Mouse (Mus musculus): Measurements from ENCODE around the gene Uhrf2. TPM values are rescaled to one million over a fixed set of nuclear protein-coding genes. Genes with fewer than 3 reads are reported as not detected.
"Not testable (repeated sequence)": the region's sequence is repeated elsewhere in the genome, so short reads cannot be mapped to it uniquely, and the experiment has no call there.

Gene Uhrf2
- polyA plus RNA-seq, 1 experiment from 2014 or later = 64.4 TPM

GRCm38 (mm10) chr19:30010520-30011296 is 19.6 kb upstream of the Uhrf2 start:
- ATAC-seq (ENCODE audit: low read depth) (no peak), DNase-seq (ENCODE audit: low spot score) (no peak)
- Histone ChIP-seq H3K4me2 (ENCODE audit: low read depth, low read length) (peak overlapping the region; percentile 12; the same call in 1 of the 2 replicates), H3K9me3 (ENCODE audit: control insufficient read depth, low read length) (no peaks in the 10 kb centered on the region), H3K27me3 (replicated peaks; ENCODE audit: control insufficient read depth, insufficient read depth, low read length) (no peaks in the 10 kb centered on the region), H3K27ac (replicated peaks; ENCODE audit: low read depth, low read length) (no peak overlapping the region), H3K9ac (ENCODE audit: low read depth, low read length) (no peak overlapping the region), H3K36me3 (ENCODE audit: control insufficient read depth, insufficient read depth, low read length) (no peaks in the 10 kb centered on the region), H3K4me3 (ENCODE audit: low read depth, low read length) (no peak overlapping the region), H3K4me1 (ENCODE audit: control insufficient read depth, insufficient read depth, low read length) (no peaks in the 10 kb centered on the region)
- 70% methylated on average over 13 of the region's 13 CpGs for WGBS

- H3K9ac ChIP-seq (ENCODE audit: low read depth, low read length) = no peak overlapping the region
- WGBS = 83% methylated on average over 3 of the region's 3 CpGs
- no peaks in the 10 kb centered on the region for H3K4me1 ChIP-seq (ENCODE audit: control insufficient read depth, insufficient read depth, low read length)
- ATAC-seq (ENCODE audit: low read depth) = no peak
- H3K4me2 ChIP-seq (ENCODE audit: low read depth, low read length) = no peak overlapping the region
- H3K27me3 ChIP-seq (replicated peaks; ENCODE audit: control insufficient read depth, insufficient read depth, low read length) = no peaks in the 10 kb centered on the region
- H3K4me3 ChIP-seq (ENCODE audit: low read depth, low read length) = no peak overlapping the region
- H3K36me3 ChIP-seq (ENCODE audit: control insufficient read depth, insufficient read depth, low read length) = no peaks in the 10 kb centered on the region
- no peaks in the 10 kb centered on the region for H3K9me3 ChIP-seq (ENCODE audit: control insufficient read depth, low read length)
- no peak for DNase-seq (ENCODE audit: low spot score)
- H3K27ac ChIP-seq (replicated peaks; ENCODE audit: low read depth, low read length) = no peak overlapping the region
Measured at GRCm38 (mm10) chr19:30014331-30014730, 16.0 kb upstream of the Uhrf2 start.

GRCm38 (mm10) chr19:30016156-30016555 is 14.2 kb upstream of the Uhrf2 start:
- Histone ChIP-seq H3K9ac (ENCODE audit: low read depth, low read length) (no peak overlapping the region), H3K9me3 (ENCODE audit: control insufficient read depth, low read length) (no peaks in the 10 kb centered on the region), H3K4me1 (ENCODE audit: control insufficient read depth, insufficient read depth, low read length) (no peaks in the 10 kb centered on the region), H3K27me3 (replicated peaks; ENCODE audit: control insufficient read depth, insufficient read depth, low read length) (no peaks in the 10 kb centered on the region), H3K27ac (replicated peaks; ENCODE audit: low read depth, low read length) (no peak overlapping the region), H3K4me3 (ENCODE audit: low read depth, low read length) (no peak overlapping the region), H3K36me3 (ENCODE audit: control insufficient read depth, insufficient read depth, low read length) (no peaks in the 10 kb centered on the region), H3K4me2 (ENCODE audit: low read depth, low read length) (no peak overlapping the region)
- ATAC-seq (ENCODE audit: low read depth) (no peak), DNase-seq (ENCODE audit: low spot score) (no peak)
- WGBS = 70% methylated on average over 6 of the region's 6 CpGs

GRCm38 (mm10) chr19:30023419-30023818 is 6.9 kb upstream of the Uhrf2 start:
- not testable (repeated sequence) for H3K27me3 ChIP-seq (replicated peaks; ENCODE audit: control insufficient read depth, insufficient read depth, low read length); ATAC-seq (ENCODE audit: low read depth); H3K27ac ChIP-seq (replicated peaks; ENCODE audit: low read depth, low read length); H3K9me3 ChIP-seq (ENCODE audit: control insufficient read depth, low read length); H3K36me3 ChIP-seq (ENCODE audit: control insufficient read depth, insufficient read depth, low read length); H3K4me3 ChIP-seq (ENCODE audit: low read depth, low read length); DNase-seq (ENCODE audit: low spot score); H3K9ac ChIP-seq (ENCODE audit: low read depth, low read length); H3K4me1 ChIP-seq (ENCODE audit: control insufficient read depth, insufficient read depth, low read length); H3K4me2 ChIP-seq (ENCODE audit: low read depth, low read length)
- 94% methylated on average over 10 of the region's 10 CpGs for WGBS

- DNase-seq (ENCODE audit: low spot score) (no peak), ATAC-seq (ENCODE audit: low read depth) (no peak)
- no peaks in the 10 kb centered on the region for H3K27me3 ChIP-seq (replicated peaks; ENCODE audit: control insufficient read depth, insufficient read depth, low read length)
- no peaks in the 10 kb centered on the region for H3K9me3 ChIP-seq (ENCODE audit: control insufficient read depth, low read length)
- H3K4me3 ChIP-seq (ENCODE audit: low read depth, low read length) = peak overlapping the region; percentile 99
- peaks cover 24% of the 10 kb centered on the region for H3K4me1 ChIP-seq (ENCODE audit: control insufficient read depth, insufficient read depth, low read length)
- WGBS = 52% methylated on average over 11 of the region's 11 CpGs
- H3K4me2 ChIP-seq (ENCODE audit: low read depth, low read length) = peak overlapping the region; percentile 78
- H3K27ac ChIP-seq (replicated peaks; ENCODE audit: low read depth, low read length) = no peak overlapping the region
- H3K9ac ChIP-seq (ENCODE audit: low read depth, low read length) = peak overlapping the region; percentile 100; the same call in 1 of the 2 replicates
- H3K36me3 ChIP-seq (ENCODE audit: control insufficient read depth, insufficient read depth, low read length) = 0 out of 2 replicates have a peak, but pooled peaks cover 5% of the 10 kb centered on the region
Measured at GRCm38 (mm10) chr19:30029002-30029710, 1.2 kb upstream of the Uhrf2 start.

- ATAC-seq (ENCODE audit: low read depth) = peak; percentile 16
- Histone ChIP-seq H3K27ac (replicated peaks; ENCODE audit: low read depth, low read length) (peak overlapping the region; percentile 97), H3K4me2 (ENCODE audit: low read depth, low read length) (peak overlapping the region; percentile 78), H3K36me3 (ENCODE audit: control insufficient read depth, insufficient read depth, low read length) (0 out of 2 replicates have a peak, but pooled peaks cover 5% of the 10 kb centered on the region), H3K4me1 (ENCODE audit: control insufficient read depth, insufficient read depth, low read length) (peaks cover 31% of the 10 kb centered on the region), H3K9me3 (ENCODE audit: control insufficient read depth, low read length) (no peaks in the 10 kb centered on the region), H3K27me3 (replicated peaks; ENCODE audit: control insufficient read depth, insufficient read depth, low read length) (no peaks in the 10 kb centered on the region), H3K9ac (ENCODE audit: low read depth, low read length) (peak overlapping the region; percentile 100), H3K4me3 (ENCODE audit: low read depth, low read length) (peak overlapping the region; percentile 99)
- WGBS = 0% methylated on average over 27 of the region's 92 CpGs
- DNase-seq (ENCODE audit: low spot score) = peak; percentile 38
Measured at GRCm38 (mm10) chr19:30030636-30031467, 539 bp downstream of the Uhrf2 start.

GRCm38 (mm10) chr19:30031468-30031931 is 1.2 kb downstream of the Uhrf2 start:
- H3K4me3 ChIP-seq (ENCODE audit: low read depth, low read length) = peak overlapping the region; percentile 99
- H3K27me3 ChIP-seq (replicated peaks; ENCODE audit: control insufficient read depth, insufficient read depth, low read length) = no peaks in the 10 kb centered on the region
- no peaks in the 10 kb centered on the region for H3K9me3 ChIP-seq (ENCODE audit: control insufficient read depth, low read length)
- 0 out of 2 replicates have a peak, but pooled peaks cover 5% of the 10 kb centered on the region for H3K36me3 ChIP-seq (ENCODE audit: control insufficient read depth, insufficient read depth, low read length)
- H3K9ac ChIP-seq (ENCODE audit: low read depth, low read length) = peak overlapping the region; percentile 100
- ATAC-seq (ENCODE audit: low read depth) (no peak), DNase-seq (ENCODE audit: low spot score) (peak; percentile 85)
- H3K4me2 ChIP-seq (ENCODE audit: low read depth, low read length) = peak overlapping the region; percentile 78
- WGBS = 2% methylated on average over 7 of the region's 7 CpGs
- H3K27ac ChIP-seq (replicated peaks; ENCODE audit: low read depth, low read length) = peak overlapping the region; percentile 97
- peaks cover 33% of the 10 kb centered on the region for H3K4me1 ChIP-seq (ENCODE audit: control insufficient read depth, insufficient read depth, low read length)

- H3K9me3 ChIP-seq (ENCODE audit: control insufficient read depth, low read length) = no peaks in the 10 kb centered on the region
- H3K9ac ChIP-seq (ENCODE audit: low read depth, low read length) = peak overlapping the region; percentile 100
- peaks cover 33% of the 10 kb centered on the region for H3K4me1 ChIP-seq (ENCODE audit: control insufficient read depth, insufficient read depth, low read length)
- no peak overlapping the region for H3K27ac ChIP-seq (replicated peaks; ENCODE audit: low read depth, low read length)
- no peaks in the 10 kb centered on the region for H3K27me3 ChIP-seq (replicated peaks; ENCODE audit: control insufficient read depth, insufficient read depth, low read length)
- H3K4me2 ChIP-seq (ENCODE audit: low read depth, low read length) = peak overlapping the region; percentile 78
- DNase-seq (ENCODE audit: low spot score) (no peak), ATAC-seq (ENCODE audit: low read depth) (no peak)
- H3K36me3 ChIP-seq (ENCODE audit: control insufficient read depth, insufficient read depth, low read length) = 0 out of 2 replicates have a peak, but pooled peaks cover 5% of the 10 kb centered on the region
- H3K4me3 ChIP-seq (ENCODE audit: low read depth, low read length) = peak overlapping the region; percentile 99
- WGBS = 79% methylated on average over 3 of the region's 3 CpGs
Measured at GRCm38 (mm10) chr19:30032206-30032605, 1.9 kb downstream of the Uhrf2 start.

Data from embryonic facial prominence, embryonic 14.5 days (tissue).